Mouse (Mus musculus) heart, embryonic 15.5 days (tissue): ENCODE results near the gene Lrrn2. TPM values are rescaled to one million over a fixed set of nuclear protein-coding genes. Genes with fewer than 3 reads are reported as not detected.

Experiments
- ATAC-seq: fragments of 200-750 bp; cut with Nextera tagmentation; replicated peaks from 2 replicates; pipeline ENCODE4 v1.8.0; 2017; ENCODE audit warnings: low read depth, moderate TSS enrichment; ENCODE audit not compliant: insufficient number of reproducible peaks, insufficient read depth, low FRiP score
- H3K27ac ChIP-seq: fragments of 300-500 bp; sonication (generic); 2 replicates; pipeline ENCODE4 v1.5.1; 2015; ENCODE audit warnings: mild to moderate bottlenecking, inconsistent platforms
- H3K27me3 ChIP-seq: fragments of 300-500 bp; sonication (generic); 2 replicates; pipeline ENCODE4 v1.6.1; 2015; ENCODE audit warnings: inconsistent platforms
- H3K36me3 ChIP-seq: fragments of 300-500 bp; sonication (generic); 2 replicates; pipeline ENCODE4 v1.6.1; 2015; ENCODE audit warnings: mild to moderate bottlenecking, inconsistent platforms
- H3K4me1 ChIP-seq: fragments of 300-500 bp; sonication (generic); replicated peaks from 2 replicates; pipeline ENCODE4 v1.6.1; 2015; ENCODE audit warnings: inconsistent platforms
- H3K4me2 ChIP-seq: fragments of 300-500 bp; sonication (generic); 2 replicates; pipeline ENCODE4 v1.6.1; 2015; ENCODE audit warnings: inconsistent platforms, mild to moderate bottlenecking, moderate library complexity
- H3K4me3 ChIP-seq: fragments of 300-500 bp; sonication (generic); 2 replicates; pipeline ENCODE4 v1.5.1; 2015; ENCODE audit warnings: mild to moderate bottlenecking, inconsistent platforms
- H3K9ac ChIP-seq: fragments of 300-500 bp; sonication (generic); 2 replicates; pipeline ENCODE4 v1.6.1; 2015; ENCODE audit warnings: mild to moderate bottlenecking, inconsistent platforms
- H3K9me3 ChIP-seq: fragments of 300-500 bp; sonication (generic); replicated peaks from 2 replicates; pipeline ENCODE4 v1.6.1; 2016; ENCODE audit warnings: inconsistent platforms
- WGBS: fragments of 180-500 bp; shearing (Covaris S2); methylation state at CpG from one replicate; pipeline ENCODE4 v1.1.7; 2015; ENCODE audit warnings: mixed read lengths; 5-methylcytosine and 5-hydroxymethylcytosine counted together
- polyA plus RNA-seq: library from polyadenylated mRNA; unstranded; fragments of >200 nt; fragmentation: Nextera tagmentation; extraction: Ambion mirVana; gene quantifications from 2 replicates; pipeline ENCODE4 v1.2.1, GENCODE M21; 2015

Lrrn2 gene
- polyA plus RNA-seq, 1 experiment from 2014 or later = 9.6 TPM

GRCm38 (mm10) chr1:132910414-132911041 lies 30.5 kb downstream of the Lrrn2 start:
- no peaks in the 10 kb centered on the region for H3K4me1 ChIP-seq
- no peak overlapping the region for H3K9ac ChIP-seq
- no peaks in the 10 kb centered on the region for H3K27me3 ChIP-seq
- no peak overlapping the region for H3K4me2 ChIP-seq
- H3K36me3 ChIP-seq = no peaks in the 10 kb centered on the region
- no peak overlapping the region for H3K27ac ChIP-seq
- ATAC-seq = no peak
- H3K4me3 ChIP-seq = no peak overlapping the region
- 71% methylated on average over 11 of the region's 11 CpGs for WGBS
- H3K9me3 ChIP-seq = no peaks in the 10 kb centered on the region

GRCm38 (mm10) chr1:132915849-132916493 lies 35.9 kb downstream of the Lrrn2 start:
- Histone ChIP-seq H3K4me3 (no peak overlapping the region), H3K27me3 (no peaks in the 10 kb centered on the region; the same call in 1 of the 2 replicates), H3K4me2 (no peak overlapping the region), H3K36me3 (no peaks in the 10 kb centered on the region), H3K27ac (no peak overlapping the region), H3K9me3 (no peaks in the 10 kb centered on the region), H3K9ac (no peak overlapping the region), H3K4me1 (peaks cover 3% of the 10 kb centered on the region)
- 54% methylated on average over 6 of the region's 6 CpGs for WGBS
- ATAC-seq = no peak

GRCm38 (mm10) chr1:132917554-132917953 lies 37.5 kb downstream of the Lrrn2 start:
- WGBS = 15% methylated on average over 8 of the region's 8 CpGs
- no peak overlapping the region for H3K4me2 ChIP-seq
- H3K4me1 ChIP-seq = peaks cover 3% of the 10 kb centered on the region
- no peak overlapping the region for H3K27ac ChIP-seq
- no peak for ATAC-seq
- H3K9ac ChIP-seq = no peak overlapping the region
- H3K4me3 ChIP-seq = no peak overlapping the region
- H3K27me3 ChIP-seq = no peaks in the 10 kb centered on the region; the same call in 1 of the 2 replicates
- H3K36me3 ChIP-seq = no peaks in the 10 kb centered on the region
- H3K9me3 ChIP-seq = no peaks in the 10 kb centered on the region

- ATAC-seq = 0 out of 2 replicates have a peak, but pooled peaks have one; percentile 19
- Histone ChIP-seq H3K9ac (no peak overlapping the region), H3K4me3 (no peak overlapping the region), H3K27ac (no peak overlapping the region), H3K36me3 (no peaks in the 10 kb centered on the region), H3K9me3 (no peaks in the 10 kb centered on the region), H3K4me1 (peaks cover 3% of the 10 kb centered on the region), H3K27me3 (no peaks in the 10 kb centered on the region; the same call in 1 of the 2 replicates), H3K4me2 (no peak overlapping the region)
- WGBS = 27% methylated on average over 10 of the region's 10 CpGs
Measured at GRCm38 (mm10) chr1:132918117-132918680, 38.1 kb downstream of the Lrrn2 start.

- Histone ChIP-seq H3K4me1 (peaks cover 3% of the 10 kb centered on the region), H3K9ac (no peak overlapping the region), H3K27me3 (no peaks in the 10 kb centered on the region; the same call in 1 of the 2 replicates), H3K4me3 (no peak overlapping the region), H3K27ac (no peak overlapping the region), H3K9me3 (no peaks in the 10 kb centered on the region), H3K36me3 (no peaks in the 10 kb centered on the region), H3K4me2 (no peak overlapping the region)
- WGBS = 89% methylated on average over 8 of the region's 8 CpGs
- no peak for ATAC-seq
Measured at GRCm38 (mm10) chr1:132919258-132919657, 39.2 kb downstream of the Lrrn2 start.

- H3K27me3 ChIP-seq = no peaks in the 10 kb centered on the region; the same call in 1 of the 2 replicates
- H3K9me3 ChIP-seq = no peaks in the 10 kb centered on the region
- H3K4me3 ChIP-seq = no peak overlapping the region
- H3K27ac ChIP-seq = no peak overlapping the region
- H3K36me3 ChIP-seq = no peaks in the 10 kb centered on the region
- peaks cover 3% of the 10 kb centered on the region for H3K4me1 ChIP-seq
- WGBS = 18% methylated on average over 13 of the region's 13 CpGs
- peak overlapping the region; percentile 14; the same call in 1 of the 2 replicates for H3K4me2 ChIP-seq
- no peak overlapping the region for H3K9ac ChIP-seq
- ATAC-seq = no peak; the same call in 1 of the 2 replicates
Measured at GRCm38 (mm10) chr1:132921071-132921470, 41.0 kb downstream of the Lrrn2 start.

- 89% methylated on average over 9 of the region's 9 CpGs for WGBS
Measured at GRCm38 (mm10) chr1:132922257-132922656, 42.2 kb downstream of the Lrrn2 start.

GRCm38 (mm10) chr1:132925270-132925669 lies 45.2 kb downstream of the Lrrn2 start:
- H3K36me3 ChIP-seq = no peaks in the 10 kb centered on the region
- no peak overlapping the region for H3K4me2 ChIP-seq
- H3K4me1 ChIP-seq = 0 out of 2 replicates have a peak, but pooled peaks cover 3% of the 10 kb centered on the region
- H3K27me3 ChIP-seq = no peaks in the 10 kb centered on the region
- H3K9ac ChIP-seq = no peak overlapping the region
- no peaks in the 10 kb centered on the region for H3K9me3 ChIP-seq
- H3K4me3 ChIP-seq = no peak overlapping the region
- H3K27ac ChIP-seq = no peak overlapping the region
- 75% methylated on average over 7 of the region's 7 CpGs for whole genome bisulfite sequencing
- no peak for ATAC-seq

More at GRCm38 (mm10) chr1:132922257-132922656, 42.2 kb downstream of the Lrrn2 start:
- Histone ChIP-seq H3K36me3 (no peaks in the 10 kb centered on the region), H3K27ac (no peak overlapping the region), H3K27me3 (no peaks in the 10 kb centered on the region; the same call in 1 of the 2 replicates), H3K4me2 (no peak overlapping the region), H3K9me3 (no peaks in the 10 kb centered on the region), H3K4me1 (peaks cover 3% of the 10 kb centered on the region), H3K9ac (no peak overlapping the region), H3K4me3 (no peak overlapping the region)
- ATAC-seq = no peak

GRCm38 (mm10) chr1:132928032-132928906 lies 48.2 kb downstream of the Lrrn2 start:
- Histone ChIP-seq H3K27ac (no peak overlapping the region), H3K4me1 (0 out of 2 replicates have a peak, but pooled peaks cover 6% of the 10 kb centered on the region), H3K4me2 (no peak overlapping the region), H3K27me3 (no peaks in the 10 kb centered on the region), H3K9ac (no peak overlapping the region), H3K36me3 (no peaks in the 10 kb centered on the region), H3K9me3 (no peaks in the 10 kb centered on the region), H3K4me3 (no peak overlapping the region)
- no peak for ATAC-seq
- 43% methylated on average over 19 of the region's 19 CpGs for WGBS

GRCm38 (mm10) chr1:132928907-132929250 lies 48.8 kb downstream of the Lrrn2 start:
- Histone ChIP-seq H3K4me2 (no peak overlapping the region), H3K36me3 (no peaks in the 10 kb centered on the region), H3K4me1 (0 out of 2 replicates have a peak, but pooled peaks cover 6% of the 10 kb centered on the region), H3K27ac (no peak overlapping the region), H3K27me3 (no peaks in the 10 kb centered on the region), H3K9me3 (no peaks in the 10 kb centered on the region), H3K9ac (no peak overlapping the region), H3K4me3 (no peak overlapping the region)
- no peak for ATAC-seq
- 66% methylated on average over 3 of the region's 3 CpGs for WGBS

- Histone ChIP-seq H3K9ac (no peak overlapping the region), H3K4me2 (no peak overlapping the region), H3K36me3 (no peaks in the 10 kb centered on the region), H3K4me3 (no peak overlapping the region), H3K9me3 (no peaks in the 10 kb centered on the region), H3K27ac (no peak overlapping the region), H3K4me1 (0 out of 2 replicates have a peak, but pooled peaks cover 9% of the 10 kb centered on the region), H3K27me3 (no peaks in the 10 kb centered on the region)
- 73% methylated on average over 4 of the region's 4 CpGs for WGBS
- ATAC-seq = no peak
Measured at GRCm38 (mm10) chr1:132930291-132930690, 50.2 kb downstream of the Lrrn2 start.
